Mouse (Mus musculus): ENCODE data around the gene Hoxa10. TPM values are rescaled to one million over a fixed set of nuclear protein-coding genes. Genes with fewer than 3 reads are reported as not detected.

Gene Hoxa10
- polyA plus RNA-seq, 1 experiment from 2014 or later, result not detected

GRCm38 (mm10) chr6:52249826-52250225 lies 9.2 kb upstream of the Hoxa10 start:
- ATAC-seq (replicated peaks; ENCODE audit: low FRiP score) (no peak), DNase-seq (ENCODE audit: low spot score) (peak; percentile 42)
- H3K4me1 ChIP-seq (replicated peaks; ENCODE audit: control insufficient read depth, insufficient read depth, low read length), result peaks cover 6% of the 10 kb centered on the region; the same call in 1 of the 2 replicates
- H3K4me3 ChIP-seq (ENCODE audit: low read depth, low read length), result no peak overlapping the region
- 3% methylated on average over 4 of the region's 4 CpGs for WGBS
- peaks cover 95% of the 10 kb centered on the region for H3K27me3 ChIP-seq (ENCODE audit: control insufficient read depth, insufficient read depth, low read length)
- H3K36me3 ChIP-seq (ENCODE audit: control insufficient read depth, insufficient read depth, low read length), result no peaks in the 10 kb centered on the region
- H3K9ac ChIP-seq (ENCODE audit: low read length), result no peak overlapping the region
- no peaks in the 10 kb centered on the region for H3K9me3 ChIP-seq (ENCODE audit: control insufficient read depth, low read length)
- H3K4me2 ChIP-seq (ENCODE audit: low read depth, low read length, severe bottlenecking), result no peak overlapping the region
- no peak overlapping the region for H3K27ac ChIP-seq (ENCODE audit: low read depth, low read length)

GRCm38 (mm10) chr6:52249415-52249738 lies 8.7 kb upstream of the Hoxa10 start:
- Histone ChIP-seq H3K4me1 (replicated peaks; ENCODE audit: control insufficient read depth, insufficient read depth, low read length) (peaks cover 6% of the 10 kb centered on the region; the same call in 1 of the 2 replicates), H3K9ac (ENCODE audit: low read length) (no peak overlapping the region), H3K4me2 (ENCODE audit: low read depth, low read length, severe bottlenecking) (no peak overlapping the region), H3K9me3 (ENCODE audit: control insufficient read depth, low read length) (no peaks in the 10 kb centered on the region), H3K4me3 (ENCODE audit: low read depth, low read length) (no peak overlapping the region), H3K36me3 (ENCODE audit: control insufficient read depth, insufficient read depth, low read length) (no peaks in the 10 kb centered on the region), H3K27ac (ENCODE audit: low read depth, low read length) (no peak overlapping the region), H3K27me3 (ENCODE audit: control insufficient read depth, insufficient read depth, low read length) (peaks cover 98% of the 10 kb centered on the region)
- DNase-seq (ENCODE audit: low spot score), result no peak
- no peak for ATAC-seq (replicated peaks; ENCODE audit: low FRiP score)
- under 1% methylated on average over 16 of the region's 16 CpGs for WGBS

GRCm38 (mm10) chr6:52248638-52249414 lies 8.2 kb upstream of the Hoxa10 start:
- Histone ChIP-seq H3K9ac (ENCODE audit: low read length) (no peak overlapping the region), H3K36me3 (ENCODE audit: control insufficient read depth, insufficient read depth, low read length) (no peaks in the 10 kb centered on the region), H3K4me3 (ENCODE audit: low read depth, low read length) (no peak overlapping the region), H3K27ac (ENCODE audit: low read depth, low read length) (no peak overlapping the region), H3K9me3 (ENCODE audit: control insufficient read depth, low read length) (no peaks in the 10 kb centered on the region), H3K4me1 (replicated peaks; ENCODE audit: control insufficient read depth, insufficient read depth, low read length) (peaks cover 6% of the 10 kb centered on the region; the same call in 1 of the 2 replicates), H3K4me2 (ENCODE audit: low read depth, low read length, severe bottlenecking) (no peak overlapping the region), H3K27me3 (ENCODE audit: control insufficient read depth, insufficient read depth, low read length) (peaks cover 98% of the 10 kb centered on the region)
- DNase-seq (ENCODE audit: low spot score) (peak; percentile 56), ATAC-seq (replicated peaks; ENCODE audit: low FRiP score) (no peak)
- 1% methylated on average over 27 of the region's 27 CpGs for WGBS

DNA sequence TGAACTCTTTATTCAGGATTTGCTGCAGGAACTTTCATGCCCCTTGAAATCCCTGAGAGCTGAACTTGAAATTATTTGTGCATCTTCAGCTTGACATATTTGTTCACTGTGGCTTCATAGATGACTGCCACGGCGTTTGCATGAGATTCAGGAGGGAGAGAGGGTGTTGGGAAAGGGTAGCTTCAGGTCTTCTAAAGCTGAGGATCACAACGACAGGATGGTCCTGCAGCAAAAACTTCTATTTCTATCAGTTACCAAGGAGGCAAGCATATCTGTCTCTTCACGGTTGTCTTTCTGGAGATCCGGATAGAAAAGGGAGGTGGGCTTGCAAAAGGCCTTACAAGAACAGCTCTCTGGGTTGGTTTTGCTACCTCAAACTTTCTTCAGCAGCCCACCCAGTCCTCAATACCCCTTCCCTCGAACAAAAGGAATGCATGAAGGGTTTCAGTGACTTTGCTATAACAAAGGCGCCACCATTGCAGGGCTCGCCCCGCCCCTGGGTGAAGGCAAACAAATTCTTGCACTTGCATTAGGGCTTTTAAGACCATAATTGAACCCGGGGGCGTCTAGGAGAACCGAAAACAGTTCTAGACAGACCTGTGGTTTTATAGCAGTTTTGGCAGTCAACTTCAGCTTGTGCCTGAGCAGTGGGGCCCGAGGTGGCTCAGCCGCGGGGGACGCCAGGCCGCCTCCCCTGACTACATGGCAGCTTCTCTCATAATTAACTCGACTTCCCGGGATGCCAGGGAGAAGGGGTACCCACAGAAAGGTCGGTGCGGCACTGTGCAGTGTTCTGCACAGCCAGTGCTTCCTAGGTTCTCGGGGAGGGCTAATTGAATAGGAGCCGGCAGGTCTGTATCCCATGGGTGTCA lies 7.3 kb upstream of the Hoxa10 start:
- peaks cover 98% of the 10 kb centered on the region for H3K27me3 ChIP-seq (ENCODE audit: control insufficient read depth, insufficient read depth, low read length)
- no peak overlapping the region for H3K27ac ChIP-seq (ENCODE audit: low read depth, low read length)
- no peak overlapping the region for H3K4me2 ChIP-seq (ENCODE audit: low read depth, low read length, severe bottlenecking)
- no peak for ATAC-seq (replicated peaks; ENCODE audit: low FRiP score)
- H3K36me3 ChIP-seq (ENCODE audit: control insufficient read depth, insufficient read depth, low read length), result no peaks in the 10 kb centered on the region
- no peak for DNase-seq (ENCODE audit: low spot score)
- H3K4me1 ChIP-seq (replicated peaks; ENCODE audit: control insufficient read depth, insufficient read depth, low read length), result 0 out of 2 replicates have a peak, but pooled peaks cover 3% of the 10 kb centered on the region
- H3K9me3 ChIP-seq (ENCODE audit: control insufficient read depth, low read length), result no peaks in the 10 kb centered on the region
- no peak overlapping the region for H3K9ac ChIP-seq (ENCODE audit: low read length)
- H3K4me3 ChIP-seq (ENCODE audit: low read depth, low read length), result no peak overlapping the region
- WGBS, result 2% methylated on average over 23 of the region's 23 CpGs

DNA sequence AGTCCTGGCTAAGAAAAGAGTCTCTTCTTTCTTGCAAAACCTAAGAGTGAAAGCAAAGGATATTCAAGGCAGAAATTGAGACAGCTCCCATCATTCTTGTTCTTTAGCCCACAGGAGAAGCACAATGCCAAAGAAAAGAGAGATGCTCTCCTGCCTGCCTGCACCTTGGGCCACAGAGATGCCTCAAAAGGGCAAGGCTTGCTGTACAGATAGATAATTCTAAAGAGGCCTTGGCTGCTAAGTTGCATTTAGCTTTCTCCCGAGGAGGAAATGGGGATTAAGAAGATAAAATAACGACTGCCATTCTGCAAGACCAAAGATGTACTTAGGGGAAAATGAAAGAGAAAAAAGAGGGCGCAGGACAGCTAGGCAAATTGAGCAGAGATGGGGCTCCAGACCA lies 6.3 kb upstream of the Hoxa10 start:
- H3K36me3 ChIP-seq (ENCODE audit: control insufficient read depth, insufficient read depth, low read length), result no peaks in the 10 kb centered on the region
- peaks cover 98% of the 10 kb centered on the region for H3K27me3 ChIP-seq (ENCODE audit: control insufficient read depth, insufficient read depth, low read length)
- H3K4me3 ChIP-seq (ENCODE audit: low read depth, low read length), result no peak overlapping the region
- DNase-seq (ENCODE audit: low spot score), result peak; percentile 47
- no peak overlapping the region for H3K27ac ChIP-seq (ENCODE audit: low read depth, low read length)
- no peaks in the 10 kb centered on the region for H3K9me3 ChIP-seq (ENCODE audit: control insufficient read depth, low read length)
- ATAC-seq (replicated peaks; ENCODE audit: low FRiP score), result no peak
- H3K4me2 ChIP-seq (ENCODE audit: low read depth, low read length, severe bottlenecking), result no peak overlapping the region
- WGBS, result 3% methylated on average over 3 of the region's 3 CpGs
- H3K4me1 ChIP-seq (replicated peaks; ENCODE audit: control insufficient read depth, insufficient read depth, low read length), result 0 out of 2 replicates have a peak, but pooled peaks cover 3% of the 10 kb centered on the region
- no peak overlapping the region for H3K9ac ChIP-seq (ENCODE audit: low read length)

GRCm38 (mm10) chr6:52246403-52246803 lies 5.7 kb upstream of the Hoxa10 start:
- no peaks in the 10 kb centered on the region for H3K36me3 ChIP-seq (ENCODE audit: control insufficient read depth, insufficient read depth, low read length)
- ATAC-seq (replicated peaks; ENCODE audit: low FRiP score) (no peak), DNase-seq (ENCODE audit: low spot score) (peak; percentile 58)
- WGBS, result under 1% methylated on average over 26 of the region's 26 CpGs
- H3K9me3 ChIP-seq (ENCODE audit: control insufficient read depth, low read length), result no peaks in the 10 kb centered on the region
- H3K4me1 ChIP-seq (replicated peaks; ENCODE audit: control insufficient read depth, insufficient read depth, low read length), result 0 out of 2 replicates have a peak, but pooled peaks cover 3% of the 10 kb centered on the region
- H3K4me2 ChIP-seq (ENCODE audit: low read depth, low read length, severe bottlenecking), result no peak overlapping the region
- H3K27me3 ChIP-seq (ENCODE audit: control insufficient read depth, insufficient read depth, low read length), result peaks cover 98% of the 10 kb centered on the region
- no peak overlapping the region for H3K27ac ChIP-seq (ENCODE audit: low read depth, low read length)
- no peak overlapping the region for H3K4me3 ChIP-seq (ENCODE audit: low read depth, low read length)
- no peak overlapping the region for H3K9ac ChIP-seq (ENCODE audit: low read length)

- no peak within 1 kb of the TSS for H3K4me3 ChIP-seq (ENCODE audit: low read depth, low read length)
- H3K9me3 ChIP-seq (ENCODE audit: control insufficient read depth, low read length), result no peaks in the 10 kb centered on the region
- ATAC-seq (replicated peaks; ENCODE audit: low FRiP score) (no peak), DNase-seq (ENCODE audit: low spot score) (peak; percentile 52)
- H3K27ac ChIP-seq (ENCODE audit: low read depth, low read length), result no peak within 1 kb of the TSS
- H3K36me3 ChIP-seq (ENCODE audit: control insufficient read depth, insufficient read depth, low read length), result no peaks in the 10 kb centered on the region
- no peak within 1 kb of the TSS for H3K9ac ChIP-seq (ENCODE audit: low read length)
- H3K4me1 ChIP-seq (replicated peaks; ENCODE audit: control insufficient read depth, insufficient read depth, low read length), result 0 out of 2 replicates have a peak, but pooled peaks cover 3% of the 10 kb centered on the region
- peaks cover 98% of the 10 kb centered on the region for H3K27me3 ChIP-seq (ENCODE audit: control insufficient read depth, insufficient read depth, low read length)
- H3K4me2 ChIP-seq (ENCODE audit: low read depth, low read length, severe bottlenecking), result no peak within 1 kb of the TSS
- WGBS, result under 1% methylated on average over 20 of the region's 20 CpGs
Measured at GRCm38 (mm10) chr6:52245757-52246142, 5.1 kb upstream of the Hoxa10 start, which contains the start of gene Hoxa11. Gene Hoxa11, minus strand, starts transcription at chr6:52245810.

GRCm38 (mm10) chr6:52245040-52245756 lies 4.5 kb upstream of the Hoxa10 start:
- Histone ChIP-seq H3K9ac (ENCODE audit: low read length) (no peak overlapping the region), H3K4me3 (ENCODE audit: low read depth, low read length) (no peak overlapping the region), H3K27me3 (ENCODE audit: control insufficient read depth, insufficient read depth, low read length) (peaks cover 99% of the 10 kb centered on the region), H3K4me1 (replicated peaks; ENCODE audit: control insufficient read depth, insufficient read depth, low read length) (0 out of 2 replicates have a peak, but pooled peaks cover 3% of the 10 kb centered on the region), H3K27ac (ENCODE audit: low read depth, low read length) (no peak overlapping the region), H3K36me3 (ENCODE audit: control insufficient read depth, insufficient read depth, low read length) (no peaks in the 10 kb centered on the region), H3K4me2 (ENCODE audit: low read depth, low read length, severe bottlenecking) (no peak overlapping the region), H3K9me3 (ENCODE audit: control insufficient read depth, low read length) (no peaks in the 10 kb centered on the region)
- WGBS, result under 1% methylated on average over 71 of the region's 71 CpGs
- ATAC-seq (replicated peaks; ENCODE audit: low FRiP score), result no peak
- peak; percentile 71 for DNase-seq (ENCODE audit: low spot score)

All from forebrain, embryonic 11.5 days (tissue).